Comparison of ENCODE assay signal across 17 mouse cellular contexts in the genomic region with DNA sequence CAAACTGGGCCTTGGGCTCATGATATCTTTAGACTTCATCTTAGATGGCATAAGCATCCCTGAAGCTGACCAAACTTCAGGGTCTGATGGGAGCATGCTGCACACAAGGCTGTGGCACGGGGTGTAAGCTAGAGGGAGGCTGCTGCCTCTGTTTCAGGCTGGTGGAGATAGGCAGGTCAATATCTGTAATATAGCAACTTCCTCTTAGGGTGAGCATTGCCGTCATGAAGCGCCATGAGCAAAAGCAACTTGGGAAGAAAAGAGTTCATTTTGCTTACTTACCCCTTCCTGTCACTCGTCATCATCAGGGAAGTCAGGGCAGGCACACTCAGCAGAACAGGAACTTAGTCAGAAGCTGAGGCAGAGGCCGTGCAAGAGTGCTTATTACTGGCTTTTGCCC. TPM values are rescaled to one million over a fixed set of nuclear protein-coding genes. Genes with fewer than 3 reads are reported as not detected.
DNase-seq lines count a peak whose midpoint lies in the region; ATAC-seq and TF ChIP-seq lines count a peak whose summit lies in the region.
"Had no signal": no experiment of that assay in that cellular context is flagged by ENCODE, and none has a peak within 500 bp of the region (broad histone marks: within the 10 kb centered on the region; RNA-seq: fewer than 3 reads in every experiment).

No protein-coding gene starts in this region.

- H3K27ac ChIP-seq in heart, adult 2 months: peak overlapping the region; percentile 41
- H3K27ac ChIP-seq in MEL (ENCODE audit: control insufficient read depth, low read depth, low read length): peak overlapping the region; percentile 59
- peak overlapping the region; percentile 23; the same call in 1 of the 2 replicates for H3K27ac ChIP-seq in liver, embryonic 11.5 days (ENCODE audit: low read depth, low read length)
- H3K27ac ChIP-seq: neural tube, embryonic 15.5 days had no signal

- H3K4me1 ChIP-seq in heart, adult 2 months (ENCODE audit: control insufficient read depth, insufficient read depth, low read length): no peaks in the 10 kb centered on the region; the same call in 1 of the 2 replicates
- peaks cover 7 to 20% of the 10 kb centered on the region in 2 experiments for H3K4me1 ChIP-seq in MEL (ENCODE audit: control insufficient read depth in 1 of 2, insufficient read depth in 2 of 2, low read length in 2 of 2)
- H3K4me1 ChIP-seq in liver, embryonic 11.5 days (replicated peaks; ENCODE audit: control insufficient read depth, insufficient read depth, low read length): peaks cover 5% of the 10 kb centered on the region
- H3K4me1 ChIP-seq in megakaryocyte, embryonic 14.5 days: peaks cover 26% of the 10 kb centered on the region
- H3K4me1 ChIP-seq: neural tube, embryonic 15.5 days had no signal

- 43% methylated on average over 5 of the region's 5 CpGs for WGBS in heart, adult 2 months
- 44% methylated on average over 5 of the region's 5 CpGs for WGBS in liver, embryonic 11.5 days

- no peak for TF ChIP-seq POLR2A in heart, adult 2 months (IDR thresholded peaks at IDR 0.05; ENCODE audit: insufficient read depth, low read depth, low read length)
- TF ChIP-seq POLR2A in MEL (IDR thresholded peaks at IDR 0.05; ENCODE audit: control insufficient read depth in 1 of 2, insufficient read depth in 1 of 2, low read depth in 1 of 2, low read length in 2 of 2, poor library complexity in 1 of 2): peak; percentile 9 to 50; a peak in 2 of 4 replicates

- H3K9me3 ChIP-seq in MEL (replicated peaks; ENCODE audit: insufficient read depth, low read length): no peaks in the 10 kb centered on the region
- no peaks in the 10 kb centered on the region for H3K9me3 ChIP-seq in liver, embryonic 11.5 days (ENCODE audit: control insufficient read depth, low read length)
- peaks cover 8% of the 10 kb centered on the region; the same call in 1 of the 2 replicates for H3K9me3 ChIP-seq in megakaryocyte, embryonic 14.5 days
- H3K9me3 ChIP-seq: neural tube, embryonic 15.5 days had no signal

- no peak for TF ChIP-seq RAD21 in MEL (IDR thresholded peaks at IDR 0.05; ENCODE audit: low read depth, low read length)

- H3K4me2 ChIP-seq in liver, embryonic 11.5 days: no peak overlapping the region
- H3K4me2 ChIP-seq: neural tube, embryonic 15.5 days had no signal

- ATAC-seq in liver, embryonic 11.5 days (replicated peaks; ENCODE audit: low FRiP score): peak; percentile 50; the same call in 1 of the 2 replicates
- ATAC-seq: forebrain, embryonic 14.5 days had no signal

- H3K79me2 ChIP-seq in heart, adult 2 months (replicated peaks; ENCODE audit: control insufficient read depth, insufficient read depth, low read length): no peaks in the 10 kb centered on the region
- H3K79me2 ChIP-seq in MEL (ENCODE audit: control insufficient read depth, insufficient read depth, low read length, poor library complexity): no peaks in the 10 kb centered on the region

- DNase-seq in heart, adult 2 months: peak in 1 of 2 experiments; percentile 21
- no peak for DNase-seq in heart, postnatal 25 days (ENCODE audit: low spot score)
- DNase-seq in MEL (ENCODE audit: low read depth, low spot score): peak; percentile 86
- peak; percentile 26 for DNase-seq in liver, embryonic 11.5 days (ENCODE audit: low spot score)
- no peak for DNase-seq in cerebellum, postnatal 25 days
- no peak for DNase-seq in spleen, adult 18-20 months
- no peak for DNase-seq in left cerebral cortex, postnatal 36 days (ENCODE audit: low spot score in 2 of 2)
- DNase-seq: cerebellum, adult 18-20 months; heart, postnatal 36 days; kidney, adult 9 months; kidney, postnatal 4 days; retina, postnatal 1 day had no signal

- no peak for TF ChIP-seq CTCF in heart, adult 2 months (IDR thresholded peaks at IDR 0.05)
- TF ChIP-seq CTCF in MEL (IDR thresholded peaks at IDR 0.05 in 2 of 3, conservative IDR thresholded peaks at IDR 0.05 in 1 of 3; ENCODE audit: control insufficient read depth in 1 of 3, insufficient read depth in 1 of 3, low read depth in 2 of 3, low read length in 3 of 3, poor library complexity in 1 of 3, severe bottlenecking in 1 of 3): no peak

- H3K9ac ChIP-seq in heart, adult 2 months (ENCODE audit: low read depth, low read length): no peak overlapping the region
- H3K9ac ChIP-seq in MEL (ENCODE audit: control insufficient read depth, low read depth, low read length, poor library complexity, severe bottlenecking): 0 out of 2 replicates have a peak overlapping the region, but pooled peaks have one; percentile 1
- no peak overlapping the region for H3K9ac ChIP-seq in liver, embryonic 11.5 days (ENCODE audit: low read depth, low read length)
- H3K9ac ChIP-seq: neural tube, embryonic 15.5 days had no signal

- H3K4me3 ChIP-seq in heart, adult 2 months: no peak overlapping the region
- H3K4me3 ChIP-seq in MEL (ENCODE audit: control insufficient read depth in 1 of 2, insufficient read depth in 1 of 2, low read depth in 2 of 2, low read length in 2 of 2): peak overlapping the region; percentile 1 to 22; a peak in 2 of 4 replicates
- no peak overlapping the region for H3K4me3 ChIP-seq in liver, embryonic 11.5 days (ENCODE audit: low read depth, low read length)
- peak overlapping the region; percentile 68 for H3K4me3 ChIP-seq in megakaryocyte, embryonic 14.5 days (replicated peaks)
- H3K4me3 ChIP-seq: neural tube, embryonic 15.5 days had no signal

- H3K27me3 ChIP-seq in heart, adult 2 months (ENCODE audit: control insufficient read depth, insufficient read depth, low read length): no peaks in the 10 kb centered on the region
- H3K27me3 ChIP-seq in MEL (ENCODE audit: control insufficient read depth in 1 of 2, insufficient read depth in 2 of 2, low read length in 2 of 2): no peaks in the 10 kb centered on the region
- H3K27me3 ChIP-seq in liver, embryonic 11.5 days (replicated peaks; ENCODE audit: control insufficient read depth, insufficient read depth, low read length): no peaks in the 10 kb centered on the region
- H3K27me3 ChIP-seq in megakaryocyte, embryonic 14.5 days (replicated peaks): peaks cover 3% of the 10 kb centered on the region
- H3K27me3 ChIP-seq: neural tube, embryonic 15.5 days had no signal

- no peaks in the 10 kb centered on the region for H3K36me3 ChIP-seq in heart, adult 2 months (ENCODE audit: control insufficient read depth, insufficient read depth, low read length)
- peaks cover 0 to 17% of the 10 kb centered on the region in 2 experiments; a peak in 2 of 4 replicates for H3K36me3 ChIP-seq in MEL (ENCODE audit: control insufficient read depth in 1 of 2, insufficient read depth in 2 of 2, low read length in 2 of 2)
- H3K36me3 ChIP-seq in liver, embryonic 11.5 days (ENCODE audit: control insufficient read depth, insufficient read depth, low read length): no peaks in the 10 kb centered on the region
- no peaks in the 10 kb centered on the region for H3K36me3 ChIP-seq in megakaryocyte, embryonic 14.5 days (replicated peaks; ENCODE audit: low read length)
- H3K36me3 ChIP-seq: neural tube, embryonic 15.5 days had no signal

- TF ChIP-seq EP300 in heart, adult 2 months (IDR thresholded peaks at IDR 0.05; ENCODE audit: insufficient read depth, low read depth, low read length): no peak
- peak in 1 of 2 experiments; percentile 39; a peak in 3 of 4 replicates for TF ChIP-seq EP300 in MEL (IDR thresholded peaks at IDR 0.05; ENCODE audit: low read depth in 1 of 2, low read length in 2 of 2)

- intact Hi-C loops in heart, adult 2 months (cut with DNase I): loop anchor here (10.0 kb wide), 1 partner anchor 229 kb away; the partner anchor contains the start of gene Cdh5
- intact Hi-C loops in heart, postnatal 25 days (cut with DNase I): no loop called here
- intact Hi-C loops in left cerebral cortex, postnatal 36 days (cut with DNase I): no loop called here

RNA-seq across cellular contexts. Expression of gene Cmtm3, which starts 5.4 kb away (rescaled TPM):
- 10 to 100 TPM; 10.5 to 16.4 TPM for total RNA-seq in heart, adult 2 months (2021)
- polyA plus RNA-seq in heart, adult 2 months (2012; rRNA removed): 39.1 and 44.1 TPM in 2 replicates
- 10 to 100 TPM; 14.6 to 19.4 TPM for total RNA-seq in heart, postnatal 25 days (2021)
- 13.2 and 17.9 TPM in 2 replicates for total RNA-seq in MEL (2012; rRNA removed)
- polyA plus RNA-seq in MEL (2012; ENCODE audit: insufficient read depth in 1 of 2, insufficient read length in 2 of 2, low read depth in 1 of 2, low replicate concordance in 2 of 2, missing spikeins in 1 of 2): 10 to 100 TPM in 1 of 2 experiments, not detected in 1; 56.3 TPM
- polyA plus RNA-seq in liver, embryonic 11.5 days (2014; fragmentation: Nextera tagmentation; extraction: Ambion mirVana): 62.4 and 65.0 TPM in 2 replicates
- 64.5 and 65.4 TPM in 2 replicates for polyA plus RNA-seq in megakaryocyte, embryonic 14.5 days (2012; ENCODE audit: insufficient read depth, low replicate concordance)
- 10 to 100 TPM; 11.9 to 12.1 TPM for total RNA-seq in left cerebral cortex, postnatal 36 days (2021)

RNA-seq across cellular contexts. Expression of gene Cmtm2b, which starts 11.8 kb away (rescaled TPM):
- total RNA-seq in heart, adult 2 months (2021): not detected
- 0.12 and 0.20 TPM in 2 replicates for polyA plus RNA-seq in heart, adult 2 months (2012; rRNA removed)
- not detected for total RNA-seq in heart, postnatal 25 days (2021)
- not detected in 2 replicates for total RNA-seq in MEL (2012; rRNA removed)
- not detected for polyA plus RNA-seq in MEL (2012; ENCODE audit: insufficient read depth in 1 of 2, insufficient read length in 2 of 2, low read depth in 1 of 2, low replicate concordance in 2 of 2, missing spikeins in 1 of 2)
- polyA plus RNA-seq in liver, embryonic 11.5 days (2014; fragmentation: Nextera tagmentation; extraction: Ambion mirVana): not detected in 2 replicates
- polyA plus RNA-seq in megakaryocyte, embryonic 14.5 days (2012; ENCODE audit: insufficient read depth, low replicate concordance): not detected in 2 replicates
- total RNA-seq in left cerebral cortex, postnatal 36 days (2021): not detected
- total RNA-seq: heart, postnatal 36 days; layer of hippocampus, postnatal 25 days had no signal
- polyA plus RNA-seq: forebrain, embryonic 14.5 days; limb, embryonic 14.5 days; neural tube, embryonic 15.5 days had no signal

RNA-seq across cellular contexts. Expression of gene Gm11020, which starts 12.4 kb away (rescaled TPM):
- total RNA-seq in heart, adult 2 months (2021): not detected
- polyA plus RNA-seq in heart, adult 2 months (2012; rRNA removed): not detected in 2 replicates
- not detected for total RNA-seq in heart, postnatal 25 days (2021)
- not detected in 2 replicates for total RNA-seq in MEL (2012; rRNA removed)
- not detected for polyA plus RNA-seq in MEL (2012; ENCODE audit: insufficient read depth in 1 of 2, insufficient read length in 2 of 2, low read depth in 1 of 2, low replicate concordance in 2 of 2, missing spikeins in 1 of 2)
- polyA plus RNA-seq in liver, embryonic 11.5 days (2014; fragmentation: Nextera tagmentation; extraction: Ambion mirVana): not detected in 2 replicates
- not detected in 2 replicates for polyA plus RNA-seq in megakaryocyte, embryonic 14.5 days (2012; ENCODE audit: insufficient read depth, low replicate concordance)
- not detected for total RNA-seq in left cerebral cortex, postnatal 36 days (2021)
- total RNA-seq: heart, postnatal 36 days; layer of hippocampus, postnatal 25 days had no signal
- polyA plus RNA-seq: forebrain, embryonic 14.5 days; limb, embryonic 14.5 days; neural tube, embryonic 15.5 days had no signal

RNA-seq across cellular contexts. Expression of gene Cmtm1, which starts 23.8 kb away (rescaled TPM):
- total RNA-seq in heart, adult 2 months (2021): not detected
- not detected in 2 replicates for polyA plus RNA-seq in heart, adult 2 months (2012; rRNA removed)
- not detected for total RNA-seq in heart, postnatal 25 days (2021)
- total RNA-seq in MEL (2012; rRNA removed): not detected in 2 replicates
- not detected for polyA plus RNA-seq in MEL (2012; ENCODE audit: insufficient read depth in 1 of 2, insufficient read length in 2 of 2, low read depth in 1 of 2, low replicate concordance in 2 of 2, missing spikeins in 1 of 2)
- polyA plus RNA-seq in liver, embryonic 11.5 days (2014; fragmentation: Nextera tagmentation; extraction: Ambion mirVana): not detected in 2 replicates
- polyA plus RNA-seq in megakaryocyte, embryonic 14.5 days (2012; ENCODE audit: insufficient read depth, low replicate concordance): not detected in 2 replicates
- not detected for total RNA-seq in left cerebral cortex, postnatal 36 days (2021)
- total RNA-seq: heart, postnatal 36 days; layer of hippocampus, postnatal 25 days had no signal
- polyA plus RNA-seq: forebrain, embryonic 14.5 days; limb, embryonic 14.5 days; neural tube, embryonic 15.5 days had no signal

RNA-seq across cellular contexts. Expression of gene Gm45711, which starts 23.9 kb away (rescaled TPM):
- total RNA-seq in heart, adult 2 months (2021): not detected
- not detected in 2 replicates for polyA plus RNA-seq in heart, adult 2 months (2012; rRNA removed)
- total RNA-seq in heart, postnatal 25 days (2021): not detected
- total RNA-seq in MEL (2012; rRNA removed): not detected in 2 replicates
- not detected for polyA plus RNA-seq in MEL (2012; ENCODE audit: insufficient read depth in 1 of 2, insufficient read length in 2 of 2, low read depth in 1 of 2, low replicate concordance in 2 of 2, missing spikeins in 1 of 2)
- not detected in 2 replicates for polyA plus RNA-seq in liver, embryonic 11.5 days (2014; fragmentation: Nextera tagmentation; extraction: Ambion mirVana)
- not detected in 2 replicates for polyA plus RNA-seq in megakaryocyte, embryonic 14.5 days (2012; ENCODE audit: insufficient read depth, low replicate concordance)
- total RNA-seq in left cerebral cortex, postnatal 36 days (2021): not detected
- total RNA-seq: heart, postnatal 36 days; layer of hippocampus, postnatal 25 days had no signal
- polyA plus RNA-seq: forebrain, embryonic 14.5 days; limb, embryonic 14.5 days; neural tube, embryonic 15.5 days had no signal

Comparison
In these comparisons a context has a peak if more than half of its experiments do, and no peak if none do; other contexts are left out.
1. DNase-seq: peak in MEL (single experiment) and liver, embryonic 11.5 days (single experiment); none in heart, postnatal 25 days (single experiment), cerebellum, postnatal 25 days (0 of 2), spleen, adult 18-20 months (0 of 2) and left cerebral cortex, postnatal 36 days (0 of 2).
2. H3K4me3 ChIP-seq: peak in MEL (2 of 2) and megakaryocyte, embryonic 14.5 days (single experiment); none in heart, adult 2 months (single experiment) and liver, embryonic 11.5 days (single experiment).
3. Peak in every context shown above with its lines, with median percentiles within 50 percentile points of each other: H3K27ac ChIP-seq.